Mouse (Mus musculus): ENCODE data around the gene 4930442H23Rik. TPM values are rescaled to one million over a fixed set of nuclear protein-coding genes. Genes with fewer than 3 reads are reported as not detected.

The 4930442H23Rik gene
- polyA plus RNA-seq, 1 experiment, result not detected

DNA sequence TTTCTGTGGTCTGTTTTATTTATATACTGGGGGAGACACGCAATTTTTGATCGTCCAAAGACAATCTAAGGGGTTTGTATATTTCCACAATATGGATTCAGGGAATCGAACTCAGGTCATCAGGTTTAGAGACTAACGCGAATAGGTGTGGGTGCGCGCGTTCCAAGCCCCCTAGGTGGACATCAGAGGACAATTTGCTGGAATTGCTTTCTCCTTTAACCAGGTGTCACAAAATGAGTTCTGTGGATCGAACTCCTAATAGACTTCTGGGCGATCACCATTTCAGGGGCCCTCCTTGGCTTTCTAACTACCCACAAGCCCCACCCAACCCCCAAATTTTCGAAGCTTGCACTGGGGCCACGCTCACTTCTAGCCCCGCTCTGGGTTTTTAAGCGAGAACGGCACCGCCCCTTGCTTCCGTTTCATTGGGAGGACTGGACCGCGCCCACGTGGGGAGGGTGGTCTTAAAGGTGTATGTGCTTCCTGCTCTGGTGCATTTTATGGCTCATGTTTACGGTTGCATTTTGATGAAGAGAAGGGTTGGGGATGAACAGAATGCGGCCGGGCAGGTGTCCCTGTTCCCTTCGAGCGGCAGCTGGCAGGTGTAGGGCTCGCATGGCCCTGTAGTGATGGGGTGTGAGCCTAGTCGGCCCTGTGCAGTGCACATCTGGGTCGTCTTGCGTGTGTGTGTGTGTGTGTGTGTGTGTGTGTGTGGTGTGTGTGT lies 15.0 kb downstream of the 4930442H23Rik start:
- Histone ChIP-seq H3K27ac (ENCODE audit: insufficient read depth, low read length) (peak overlapping the region; percentile 62), H3K4me1 (ENCODE audit: control insufficient read depth, insufficient read depth, low read length) (no peaks in the 10 kb centered on the region)
- TF ChIP-seq CTCF (IDR thresholded peaks at IDR 0.05; ENCODE audit: borderline replicate concordance, insufficient read depth, low read length), result no peak
- TF ChIP-seq POLR2A (IDR thresholded peaks at IDR 0.05; ENCODE audit: low read depth, low read length), result peak; percentile 37; the same call in 1 of the 2 replicates

DNA sequence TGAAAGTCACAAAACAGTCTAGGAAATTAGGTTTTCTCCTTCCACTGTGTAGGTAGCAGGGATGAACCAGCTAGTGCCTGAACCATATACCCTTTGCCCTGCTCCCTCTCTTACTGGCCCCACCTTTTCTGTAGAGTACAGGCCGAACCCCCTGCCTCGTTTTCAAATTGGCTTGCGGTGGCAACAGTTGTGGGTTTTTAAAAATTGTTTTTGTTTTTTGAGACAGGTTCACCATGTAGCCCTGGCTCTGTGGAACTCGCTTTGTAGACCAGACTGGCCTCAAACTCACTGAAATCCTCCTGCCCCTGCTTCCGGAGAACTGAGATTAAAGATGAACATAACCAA lies 15.6 kb downstream of the 4930442H23Rik start:
- Histone ChIP-seq H3K27ac (ENCODE audit: insufficient read depth, low read length) (peak overlapping the region; percentile 62), H3K4me1 (ENCODE audit: control insufficient read depth, insufficient read depth, low read length) (no peaks in the 10 kb centered on the region), H3K4me3 (ENCODE audit: insufficient read depth, low read length) (peak overlapping the region; percentile 24)
- TF ChIP-seq POLR2A (IDR thresholded peaks at IDR 0.05; ENCODE audit: low read depth, low read length) (peak; percentile 20; the same call in 1 of the 2 replicates), CTCF (IDR thresholded peaks at IDR 0.05; ENCODE audit: borderline replicate concordance, insufficient read depth, low read length) (no peak)

More for the DNA sequence above, 15.0 kb downstream of the 4930442H23Rik start:
- H3K4me3 ChIP-seq (ENCODE audit: insufficient read depth, low read length), result peak overlapping the region; percentile 35

DNA sequence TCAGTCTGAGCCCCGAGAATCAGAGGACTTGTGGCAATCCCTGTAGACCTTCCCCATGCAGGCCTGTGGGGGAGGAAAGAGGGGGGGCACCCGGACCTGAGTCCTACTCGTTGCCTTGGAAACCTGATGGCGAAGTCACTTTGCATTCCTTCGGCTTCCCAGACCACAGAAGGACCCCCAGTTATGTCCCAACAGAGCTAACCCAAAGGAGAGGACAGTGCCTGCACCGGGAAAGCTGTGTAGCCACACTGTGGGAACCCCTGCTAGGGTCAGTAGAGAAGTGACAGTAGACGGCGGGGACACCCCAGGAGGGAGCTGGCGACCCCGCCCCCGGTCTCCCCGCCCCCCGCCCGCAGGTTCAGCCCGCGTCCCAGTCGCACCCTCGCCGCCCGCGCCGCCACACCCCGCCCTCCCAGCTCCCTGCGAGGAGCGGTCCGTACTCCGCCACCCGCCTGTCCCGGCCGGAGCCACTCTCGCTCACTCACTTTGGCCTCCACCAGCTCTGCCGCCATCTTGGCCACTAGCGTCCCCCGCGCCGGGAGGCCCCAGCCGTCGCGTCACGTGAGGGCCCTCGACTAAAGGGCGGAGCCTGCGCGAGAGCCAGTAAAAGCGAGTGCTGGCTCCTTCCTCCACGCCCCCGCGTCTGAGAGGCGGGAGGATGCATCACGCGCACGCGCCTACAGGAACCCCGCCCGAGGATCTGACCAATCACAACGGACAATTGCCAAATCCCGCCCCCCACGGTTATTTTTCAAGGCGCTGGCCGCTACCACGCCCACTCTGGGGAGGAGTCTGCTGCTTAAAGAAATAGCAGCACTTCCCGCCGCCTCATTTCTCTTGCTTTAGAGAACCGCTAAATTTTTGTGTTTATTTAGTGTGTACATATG lies 16.2 kb downstream of the 4930442H23Rik start, which contains the start of gene Pias4:
Gene Pias4 (minus strand): TSS at position 724 of the 887 bp plus-strand sequence.
- Histone ChIP-seq H3K27ac (ENCODE audit: insufficient read depth, low read length) (peak within 1 kb of the TSS; percentile 62), H3K4me1 (ENCODE audit: control insufficient read depth, insufficient read depth, low read length) (no peaks in the 10 kb centered on the region), H3K4me3 (ENCODE audit: insufficient read depth, low read length) (peak within 1 kb of the TSS; percentile 95)
- TF ChIP-seq CTCF (IDR thresholded peaks at IDR 0.05; ENCODE audit: borderline replicate concordance, insufficient read depth, low read length) (no peak), POLR2A (IDR thresholded peaks at IDR 0.05; ENCODE audit: low read depth, low read length) (peak; percentile 86)

DNA sequence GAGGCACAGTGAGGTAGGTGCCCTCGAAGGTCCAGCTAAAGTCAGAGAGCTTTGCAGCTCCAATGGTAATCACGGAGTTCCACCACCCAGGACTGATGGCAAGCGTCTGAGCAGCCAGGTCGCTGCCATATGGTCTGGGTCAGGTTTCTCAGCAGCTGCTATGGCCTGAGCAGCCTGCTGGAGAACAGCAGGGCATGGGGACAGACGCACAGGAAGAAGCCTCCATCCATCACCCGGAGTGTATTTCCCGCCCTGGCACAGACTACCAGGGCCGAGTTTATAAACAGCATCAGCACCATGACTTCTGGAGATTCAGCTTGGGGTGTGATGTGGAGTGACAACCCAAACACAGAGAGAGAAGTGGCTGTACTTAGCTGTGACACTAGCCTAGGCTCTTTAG lies 18.5 kb downstream of the 4930442H23Rik start:
- no peak for TF ChIP-seq POLR2A (IDR thresholded peaks at IDR 0.05; ENCODE audit: low read depth, low read length)
- TF ChIP-seq CTCF (IDR thresholded peaks at IDR 0.05; ENCODE audit: borderline replicate concordance, insufficient read depth, low read length), result no peak
- Histone ChIP-seq H3K4me1 (ENCODE audit: control insufficient read depth, insufficient read depth, low read length) (no peaks in the 10 kb centered on the region), H3K4me3 (ENCODE audit: insufficient read depth, low read length) (no peak overlapping the region), H3K27ac (ENCODE audit: insufficient read depth, low read length) (no peak overlapping the region)

DNA sequence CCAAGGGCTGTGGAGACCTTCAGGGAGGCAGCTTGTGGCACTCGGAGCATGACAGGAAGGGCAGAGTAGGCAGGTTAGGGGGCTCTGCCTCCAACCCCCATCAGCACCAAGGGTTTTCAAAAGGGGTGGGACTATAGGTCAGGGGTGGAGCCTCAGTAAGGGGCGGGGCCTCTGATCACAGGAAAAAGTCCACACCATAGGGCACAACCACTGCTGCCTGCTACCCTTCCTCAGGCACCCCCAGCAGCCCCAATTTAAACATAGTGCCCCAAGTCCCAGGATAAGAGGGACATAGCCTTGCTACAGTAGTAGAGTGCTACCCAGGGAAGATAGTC lies 21.4 kb downstream of the 4930442H23Rik start:
- Histone ChIP-seq H3K4me1 (ENCODE audit: control insufficient read depth, insufficient read depth, low read length) (no peaks in the 10 kb centered on the region), H3K4me3 (ENCODE audit: insufficient read depth, low read length) (no peak overlapping the region), H3K27ac (ENCODE audit: insufficient read depth, low read length) (no peak overlapping the region)
- TF ChIP-seq POLR2A (IDR thresholded peaks at IDR 0.05; ENCODE audit: low read depth, low read length), result no peak
- no peak for TF ChIP-seq CTCF (IDR thresholded peaks at IDR 0.05; ENCODE audit: borderline replicate concordance, insufficient read depth, low read length)

DNA sequence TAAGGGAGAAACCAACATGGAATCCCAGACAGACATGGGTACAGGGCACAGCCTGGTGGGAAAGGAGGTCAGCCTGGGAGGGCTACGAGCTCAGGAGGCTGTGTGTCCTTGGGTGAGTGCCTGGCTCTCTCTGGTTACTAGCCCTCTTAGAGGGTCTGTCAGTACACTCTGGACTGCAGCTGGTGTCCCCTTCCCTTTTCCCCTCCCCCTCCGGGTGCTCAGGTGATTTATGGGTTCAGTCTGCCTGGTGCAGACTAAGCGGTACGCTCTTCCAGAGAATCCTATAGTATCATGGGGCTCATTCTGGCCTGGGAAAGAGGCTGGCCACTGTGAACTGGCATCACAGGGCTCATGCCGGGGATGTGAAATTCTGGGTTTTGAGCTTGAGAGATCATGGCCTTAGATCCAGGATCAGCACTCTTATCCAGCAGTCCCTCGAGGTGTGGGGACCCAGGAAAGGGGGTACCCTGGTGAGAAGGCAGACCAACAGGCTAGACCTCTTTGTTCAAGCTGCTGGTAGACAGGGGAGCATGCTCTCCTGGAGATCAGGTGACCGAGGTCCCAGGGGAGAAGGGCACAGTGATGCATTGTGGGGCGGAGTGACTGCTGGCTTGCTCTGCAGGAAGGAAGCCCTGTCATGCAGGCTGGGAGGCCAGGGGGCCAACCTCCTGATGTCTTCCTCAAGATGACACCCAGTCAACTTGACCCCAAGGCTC lies 21.9 kb downstream of the 4930442H23Rik start:
- no peak for TF ChIP-seq CTCF (IDR thresholded peaks at IDR 0.05; ENCODE audit: borderline replicate concordance, insufficient read depth, low read length)
- TF ChIP-seq POLR2A (IDR thresholded peaks at IDR 0.05; ENCODE audit: low read depth, low read length), result no peak
- no peak overlapping the region for H3K27ac ChIP-seq (ENCODE audit: insufficient read depth, low read length)
- H3K4me1 ChIP-seq (ENCODE audit: control insufficient read depth, insufficient read depth, low read length), result no peaks in the 10 kb centered on the region
- no peak overlapping the region for H3K4me3 ChIP-seq (ENCODE audit: insufficient read depth, low read length)

DNA sequence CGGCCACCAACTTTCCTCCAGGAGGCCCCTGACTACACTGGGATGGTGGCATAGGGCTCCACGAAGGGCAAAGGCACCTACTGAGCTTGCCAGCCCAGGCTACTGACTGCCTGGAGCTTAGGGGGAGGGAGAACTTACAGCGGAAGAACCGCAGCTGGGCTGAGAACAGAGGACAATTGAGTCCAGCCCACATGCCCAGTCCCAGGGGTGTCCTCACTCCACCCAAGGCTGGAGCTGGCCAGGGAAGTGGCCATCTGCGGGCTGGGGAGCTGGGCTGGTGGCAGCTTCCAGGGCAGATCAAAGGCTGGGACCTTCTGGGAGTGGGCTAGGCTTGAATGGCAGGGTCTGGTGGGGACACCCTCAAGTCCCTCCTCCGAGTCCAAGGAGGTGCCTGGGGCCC lies 28.9 kb downstream of the 4930442H23Rik start:
- no peak overlapping the region for H3K4me3 ChIP-seq (ENCODE audit: insufficient read depth, low read length)
- TF ChIP-seq POLR2A (IDR thresholded peaks at IDR 0.05; ENCODE audit: low read depth, low read length), result no peak
- no peak for TF ChIP-seq CTCF (IDR thresholded peaks at IDR 0.05; ENCODE audit: borderline replicate concordance, insufficient read depth, low read length)
- no peaks in the 10 kb centered on the region for H3K4me1 ChIP-seq (ENCODE audit: control insufficient read depth, insufficient read depth, low read length)
- no peak overlapping the region for H3K27ac ChIP-seq (ENCODE audit: insufficient read depth, low read length)

DNA sequence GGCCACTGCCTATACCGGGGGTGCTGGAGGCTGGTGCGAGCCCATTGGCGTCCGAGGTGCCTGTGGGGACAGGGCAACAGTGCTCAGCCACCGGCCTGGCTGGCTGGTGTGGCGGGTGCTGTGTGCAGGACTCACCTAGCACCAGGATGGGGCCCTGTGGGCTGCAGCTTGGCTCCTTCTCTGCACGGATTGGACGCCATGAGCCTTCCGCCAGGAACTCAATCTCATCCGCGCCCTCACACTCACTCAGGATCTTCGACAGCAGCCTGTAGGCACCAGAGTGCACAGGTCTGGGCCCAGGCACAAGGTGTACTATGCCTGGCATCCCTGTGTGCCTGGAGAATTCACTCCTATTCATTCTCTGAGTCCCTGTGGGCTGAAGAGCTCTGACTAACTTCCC lies 29.3 kb downstream of the 4930442H23Rik start:
- no peaks in the 10 kb centered on the region for H3K4me1 ChIP-seq (ENCODE audit: control insufficient read depth, insufficient read depth, low read length)
- TF ChIP-seq CTCF (IDR thresholded peaks at IDR 0.05; ENCODE audit: borderline replicate concordance, insufficient read depth, low read length), result no peak
- H3K4me3 ChIP-seq (ENCODE audit: insufficient read depth, low read length), result no peak overlapping the region
- H3K27ac ChIP-seq (ENCODE audit: insufficient read depth, low read length), result no peak overlapping the region

DNA sequence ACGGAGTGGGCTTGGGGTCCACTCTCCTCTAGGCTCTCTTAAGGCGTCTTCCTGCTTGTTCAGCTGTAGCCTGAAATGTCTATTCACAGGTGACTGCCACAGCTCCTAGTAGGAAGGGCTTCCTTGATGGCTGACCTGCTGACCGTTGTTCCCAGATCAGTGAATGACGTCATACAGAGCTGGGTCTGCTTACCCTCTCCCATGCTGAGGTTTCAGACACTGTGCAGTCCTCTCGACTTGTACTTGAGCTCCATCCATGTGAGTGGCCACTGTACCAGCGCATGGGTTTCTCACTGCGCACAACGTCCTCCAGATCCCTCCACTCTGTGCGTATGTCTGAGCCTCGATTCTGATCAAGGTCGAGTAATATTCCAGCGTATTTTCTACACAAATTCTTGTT lies 31.0 kb downstream of the 4930442H23Rik start:
- Histone ChIP-seq H3K4me1 (ENCODE audit: control insufficient read depth, insufficient read depth, low read length) (no peaks in the 10 kb centered on the region), H3K4me3 (ENCODE audit: insufficient read depth, low read length) (no peak overlapping the region), H3K27ac (ENCODE audit: insufficient read depth, low read length) (no peak overlapping the region)
- no peak for TF ChIP-seq POLR2A (IDR thresholded peaks at IDR 0.05; ENCODE audit: low read depth, low read length)
- no peak for TF ChIP-seq CTCF (IDR thresholded peaks at IDR 0.05; ENCODE audit: borderline replicate concordance, insufficient read depth, low read length)
